Mouse (Mus musculus) C2C12 (cell line): ENCODE measurements at regions not wholly inside any gene's neighbourhood (a gene's known extent, or its start where the extent isn't known, plus 50 kb on each side); places are given as distances from the start of the nearest gene placed in this dataset.
"Not testable (repeated sequence)": the region's sequence is repeated elsewhere in the genome, so short reads cannot be mapped to it uniquely, and the experiment has no call there.

ENCODE experiments used
- CEBPB ChIP-seq: IDR thresholded peaks from one replicate; pipeline ENCODE4 v1.6.1; 2011; ENCODE audit warnings: low read depth, mild to moderate bottlenecking, control low read depth, moderate library complexity
- CTCF ChIP-seq: IDR thresholded peaks from one replicate; pipeline ENCODE4 v1.5.1; 2011; ENCODE audit not compliant: control insufficient read depth, insufficient read depth, insufficient read length
- FOSL1 ChIP-seq: IDR thresholded peaks from one replicate; pipeline ENCODE4 v1.8.0; 2011; ENCODE audit warnings: mild to moderate bottlenecking, low read length; ENCODE audit not compliant: poor library complexity, insufficient read depth, severe bottlenecking
- MAX ChIP-seq: IDR thresholded peaks from one replicate; pipeline ENCODE4 v1.6.1; 2011; ENCODE audit warnings: mild to moderate bottlenecking, control low read depth
- MYOD1 ChIP-seq: IDR thresholded peaks from one replicate; pipeline ENCODE4 v1.6.1; 2011; ENCODE audit warnings: low read depth; ENCODE audit not compliant: control insufficient read depth, insufficient read length
- MYOG ChIP-seq: IDR thresholded peaks from one replicate; pipeline ENCODE4 v1.6.1; 2011; ENCODE audit not compliant: control insufficient read depth, insufficient read length; ENCODE audit errors: extremely low read depth
- USF1 ChIP-seq: IDR thresholded peaks from one replicate; pipeline ENCODE4 v1.6.1; 2011; ENCODE audit warnings: low read depth, mild to moderate bottlenecking, control low read depth, moderate library complexity

DNA sequence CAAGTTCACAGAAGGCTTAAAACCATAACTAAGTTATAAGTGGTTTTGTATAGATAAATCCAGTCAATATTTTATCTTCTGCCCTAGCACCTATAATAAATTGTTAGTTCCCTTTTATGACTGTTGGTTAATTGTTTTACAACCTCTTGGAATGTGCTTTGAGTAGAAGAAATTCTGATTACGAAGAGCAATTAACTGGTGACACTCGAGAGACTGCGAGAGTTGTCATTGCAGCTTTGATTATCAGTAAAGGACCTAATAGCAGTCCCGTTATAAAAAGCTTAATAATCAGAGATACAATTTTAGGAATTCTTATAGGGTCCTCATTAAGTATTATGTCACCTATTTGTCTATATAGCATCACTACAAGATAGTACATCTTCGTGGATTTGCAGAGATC is 128.7 kb downstream of the Ptchd3 start:
- TF ChIP-seq CTCF, CEBPB, USF1, FOSL1, MYOD1, MYOG, MAX: not testable (repeated sequence)
